Mouse (Mus musculus) intestine, postnatal 0 days (tissue): Measurements from ENCODE around the gene Stx1a. TPM values are rescaled to one million over a fixed set of nuclear protein-coding genes. Genes with fewer than 3 reads are reported as not detected.

Experiments used
- ATAC-seq: fragments of 200-750 bp; cut with Nextera tagmentation; 2 replicates; pipeline ENCODE4 v1.8.0; 2017; ENCODE audit warnings: mild to moderate bottlenecking, moderate TSS enrichment, moderate library complexity
- H3K27ac ChIP-seq: fragments of 300-500 bp; sonication (generic); 2 replicates; pipeline ENCODE4 v1.5.1; 2014; ENCODE audit warnings: mild to moderate bottlenecking, low read depth, low read length, moderate library complexity
- H3K27me3 ChIP-seq: fragments of 300-500 bp; sonication (generic); replicated peaks from 2 replicates; pipeline ENCODE4 v1.6.1; 2014; ENCODE audit warnings: low read length, mixed read lengths; ENCODE audit not compliant: control insufficient read depth, insufficient read depth
- H3K36me3 ChIP-seq: fragments of 300-500 bp; sonication (generic); 2 replicates; pipeline ENCODE4 v1.6.1; 2014; ENCODE audit warnings: mild to moderate bottlenecking, moderate library complexity; ENCODE audit not compliant: control insufficient read depth, insufficient read depth
- H3K4me1 ChIP-seq: fragments of 300-500 bp; sonication (generic); replicated peaks from 2 replicates; pipeline ENCODE4 v1.6.1; 2014; ENCODE audit warnings: antibody characterized with exemption, low read length, mixed read lengths; ENCODE audit not compliant: control insufficient read depth, insufficient read depth
- H3K4me2 ChIP-seq: fragments of 300-500 bp; sonication (generic); replicated peaks from 2 replicates; pipeline ENCODE4 v1.6.1; 2014; ENCODE audit warnings: low read depth, mild to moderate bottlenecking, moderate library complexity
- H3K4me3 ChIP-seq: fragments of 300-500 bp; sonication (generic); 2 replicates; pipeline ENCODE4 v1.5.1; 2014; ENCODE audit warnings: low read depth, low read length
- H3K9ac ChIP-seq: fragments of 300-500 bp; sonication (generic); 2 replicates; pipeline ENCODE4 v1.6.1; 2014; ENCODE audit warnings: mild to moderate bottlenecking, low read depth, low read length
- H3K9me3 ChIP-seq: fragments of 300-500 bp; sonication (generic); 2 replicates; pipeline ENCODE4 v1.6.1; 2016; ENCODE audit warnings: mixed run types; ENCODE audit not compliant: control insufficient read depth
- CTCF ChIP-seq: sonication (generic); IDR thresholded peaks from 2 replicates; pipeline ENCODE4 v1.5.1; 2016; ENCODE audit warnings: low read depth, mild to moderate bottlenecking, control low read depth, antibody characterized with exemption, moderate library complexity
- WGBS: fragments of 180-500 bp; shearing (Covaris S2); extraction: QIAGEN DNeasy Blood & Tissue Kit; methylation state at CpG from one replicate; pipeline ENCODE4 v1.1.7; 2014; 5-methylcytosine and 5-hydroxymethylcytosine counted together
- polyA plus RNA-seq: library from polyadenylated mRNA; unstranded; fragments of >200 nt; fragmentation: Nextera tagmentation; extraction: Ambion mirVana; gene quantifications from 2 replicates; pipeline ENCODE4 v1.2.1, GENCODE M21; 2015

The Stx1a gene
- 5.6 and 6.5 TPM in 2 replicates for polyA plus RNA-seq

DNA sequence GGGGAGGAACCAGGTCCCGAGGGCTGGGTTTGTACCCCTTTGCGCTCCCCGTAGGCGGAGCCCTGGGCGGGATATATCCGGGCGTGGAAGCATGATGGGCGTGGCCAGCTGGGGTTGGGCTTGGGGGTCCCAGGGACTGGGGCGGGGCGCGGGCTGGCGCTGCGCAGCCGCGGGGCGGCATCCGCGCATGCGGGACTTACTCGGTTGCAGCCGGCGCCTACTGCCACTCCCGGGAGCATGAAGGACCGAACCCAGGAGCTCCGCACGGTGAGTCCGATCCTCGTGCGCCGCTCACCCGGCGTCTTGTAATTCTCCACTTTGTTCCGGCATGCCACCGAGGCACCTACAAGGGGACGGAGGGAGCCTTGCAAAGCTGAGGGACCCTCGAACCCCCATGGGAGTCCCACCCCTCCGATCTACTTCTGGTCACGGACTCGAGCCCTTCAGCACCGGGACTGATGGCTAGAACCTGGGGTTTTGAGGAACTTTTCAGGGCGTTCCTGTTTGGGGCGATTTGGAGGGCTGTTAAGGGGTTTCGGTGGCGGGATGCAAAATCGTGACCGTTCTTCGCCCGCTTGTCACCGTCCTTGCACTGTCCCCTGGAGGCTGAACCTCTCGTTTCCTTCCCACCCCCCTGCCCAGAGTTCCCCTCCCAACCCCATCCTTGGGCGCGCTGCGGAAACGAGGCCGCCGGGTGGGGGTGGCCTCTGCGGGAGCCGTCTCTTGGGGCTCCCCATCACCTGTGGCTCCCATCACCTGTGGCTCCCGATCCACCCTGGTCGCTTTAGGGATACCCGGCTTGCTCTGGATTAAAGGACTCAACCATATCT is at the start of gene Stx1a:
Gene Stx1a (plus strand): TSS at position 139 of the 830 bp plus-strand sequence.
- under 1% methylated on average over 61 of the region's 61 CpGs for WGBS
- Histone ChIP-seq H3K36me3 (no peaks in the 10 kb centered on the region), H3K27ac (no peak within 1 kb of the TSS), H3K4me2 (peak within 1 kb of the TSS; percentile 89), H3K4me3 (peak within 1 kb of the TSS; percentile 60), H3K9me3 (no peaks in the 10 kb centered on the region), H3K4me1 (0 out of 2 replicates have a peak, but pooled peaks cover 5% of the 10 kb centered on the region), H3K27me3 (no peaks in the 10 kb centered on the region), H3K9ac (peak within 1 kb of the TSS; percentile 55)
- no peak for TF ChIP-seq CTCF
- peak; percentile 78 for ATAC-seq

DNA sequence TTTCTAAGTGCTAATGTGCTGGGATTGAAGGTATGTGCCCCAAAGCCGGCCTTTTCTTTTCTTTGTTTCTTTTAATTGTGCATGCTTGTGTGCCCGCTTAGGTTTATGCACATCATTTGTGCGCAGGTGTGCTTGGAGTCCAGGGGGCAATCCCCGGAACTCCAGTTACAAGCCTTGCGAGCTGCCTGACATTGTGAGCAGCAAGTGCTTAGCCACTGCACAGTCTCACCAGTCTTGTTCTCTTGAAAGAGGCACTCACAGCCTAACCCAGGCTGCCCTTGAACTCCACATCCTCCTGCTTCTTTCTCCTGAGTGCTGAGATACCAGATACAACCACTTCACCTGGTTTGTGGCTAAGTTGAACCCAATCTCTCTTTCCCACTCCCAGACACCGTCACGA is 49.8 kb upstream of the Stx1a start:
- WGBS = 83% methylated on average over 7 of the region's 7 CpGs
- Histone ChIP-seq H3K9ac (no peak overlapping the region), H3K4me3 (no peak overlapping the region), H3K36me3 (no peaks in the 10 kb centered on the region), H3K27ac (no peak overlapping the region), H3K9me3 (no peaks in the 10 kb centered on the region), H3K4me1 (no peaks in the 10 kb centered on the region; the same call in 1 of the 2 replicates), H3K4me2 (no peak overlapping the region), H3K27me3 (no peaks in the 10 kb centered on the region)
- TF ChIP-seq CTCF = no peak
- ATAC-seq = no peak

GRCm38 (mm10) chr5:134974294-134974693 is 49.0 kb upstream of the Stx1a start:
- 0 out of 2 replicates have a peak, but pooled peaks have one; percentile 20 for ATAC-seq
- no peaks in the 10 kb centered on the region for H3K27me3 ChIP-seq
- WGBS = 12% methylated on average over 7 of the region's 7 CpGs
- no peaks in the 10 kb centered on the region for H3K9me3 ChIP-seq
- no peak overlapping the region for H3K4me3 ChIP-seq
- H3K36me3 ChIP-seq = no peaks in the 10 kb centered on the region
- no peak overlapping the region for H3K4me2 ChIP-seq
- no peak overlapping the region; the same call in 1 of the 2 replicates for H3K27ac ChIP-seq
- no peaks in the 10 kb centered on the region; the same call in 1 of the 2 replicates for H3K4me1 ChIP-seq
- no peak overlapping the region for H3K9ac ChIP-seq
- TF ChIP-seq CTCF = no peak

- H3K4me1 ChIP-seq = no peaks in the 10 kb centered on the region; the same call in 1 of the 2 replicates
- H3K36me3 ChIP-seq = no peaks in the 10 kb centered on the region
- H3K9ac ChIP-seq = no peak overlapping the region
- WGBS = 30% methylated on average over 2 of the region's 2 CpGs
- no peak for ATAC-seq
- H3K27me3 ChIP-seq = no peaks in the 10 kb centered on the region
- no peak overlapping the region for H3K4me2 ChIP-seq
- no peak overlapping the region for H3K27ac ChIP-seq
- H3K9me3 ChIP-seq = no peaks in the 10 kb centered on the region
- TF ChIP-seq CTCF = no peak
- H3K4me3 ChIP-seq = no peak overlapping the region
Measured at GRCm38 (mm10) chr5:134974921-134975320, 48.4 kb upstream of the Stx1a start.

- Histone ChIP-seq H3K27ac (no peak overlapping the region), H3K9me3 (no peaks in the 10 kb centered on the region)
- 53% methylated on average over 2 of the region's 2 CpGs for WGBS
Measured at GRCm38 (mm10) chr5:134976164-134976563, 47.1 kb upstream of the Stx1a start.

DNA sequence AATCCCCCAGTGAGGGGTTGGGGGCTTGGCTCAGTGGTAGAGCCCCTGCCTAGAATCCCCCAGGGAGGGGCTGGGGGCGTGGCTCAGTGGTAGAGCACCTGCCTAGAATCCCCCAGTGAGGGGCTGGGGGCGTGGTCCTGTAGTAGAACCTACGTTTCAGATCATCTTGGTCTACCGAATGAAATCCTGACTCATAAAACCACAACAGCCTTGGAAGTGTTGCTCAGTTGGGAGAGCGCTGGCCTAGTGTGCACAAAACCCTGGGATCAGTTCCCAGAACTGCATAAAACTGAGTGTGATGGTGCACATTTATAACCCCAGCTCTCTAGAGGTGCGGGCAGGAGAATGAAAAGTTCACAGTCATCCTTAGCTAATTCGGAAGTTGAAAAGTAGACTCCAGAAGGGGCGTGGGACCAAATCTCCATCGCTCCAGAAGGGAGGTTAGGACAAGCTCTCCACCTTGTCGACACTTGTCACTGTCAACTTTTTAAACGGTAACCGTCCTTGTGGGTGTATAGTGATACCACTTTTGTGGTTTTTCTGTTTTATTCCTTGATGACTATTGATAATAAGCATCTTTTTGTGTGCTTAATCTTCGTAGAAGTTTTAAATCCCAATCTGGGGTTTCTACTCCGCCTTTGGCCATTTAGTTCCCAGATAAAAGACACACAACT is 46.6 kb upstream of the Stx1a start:
- TF ChIP-seq CTCF = no peak
- no peaks in the 10 kb centered on the region for H3K9me3 ChIP-seq
- no peak for ATAC-seq
- no peak overlapping the region for H3K4me3 ChIP-seq
- no peak overlapping the region for H3K9ac ChIP-seq
- no peaks in the 10 kb centered on the region for H3K27me3 ChIP-seq
- 89% methylated on average over 14 of the region's 14 CpGs for WGBS
- H3K27ac ChIP-seq = no peak overlapping the region
- peaks cover 6% of the 10 kb centered on the region; the same call in 1 of the 2 replicates for H3K4me1 ChIP-seq
- no peak overlapping the region for H3K4me2 ChIP-seq
- H3K36me3 ChIP-seq = no peaks in the 10 kb centered on the region

More at GRCm38 (mm10) chr5:134976164-134976563, 47.1 kb upstream of the Stx1a start:
- H3K27me3 ChIP-seq = no peaks in the 10 kb centered on the region
- no peak overlapping the region for H3K4me2 ChIP-seq
- no peaks in the 10 kb centered on the region for H3K36me3 ChIP-seq
- TF ChIP-seq CTCF = no peak
- no peak overlapping the region for H3K4me3 ChIP-seq
- H3K4me1 ChIP-seq = peaks cover under 1% of the 10 kb centered on the region; the same call in 1 of the 2 replicates
- H3K9ac ChIP-seq = no peak overlapping the region
- ATAC-seq = peak; percentile 69
